Mouse (Mus musculus) spleen, postnatal 4 days (tissue): ENCODE measurements around the gene Ptms.
A peak's percentile ranks its signal among the peaks of the same experiment; 100 is the strongest.
"Not testable (repeated sequence)": the region's sequence is repeated elsewhere in the genome, so short reads cannot be mapped to it uniquely, and the experiment has no call there.

Experiments used
- DNase-seq, 2 experiments: peaks; one replicate each; pipeline ENCODE4 v3.0.0; 2022; ENCODE audit warnings: low spot score in 2 of 2

Gene Ptms

GRCm38 (mm10) chr6:124904161-124904981 lies 15.5 kb downstream of the Ptms start:
- DNase-seq, result peak; percentile 47 to 71

- peak; percentile 93 to 98 for DNase-seq
Observed at GRCm38 (mm10) chr6:124903580-124904151, 16.2 kb downstream of the Ptms start.

- no peak for DNase-seq
Observed at GRCm38 (mm10) chr6:124901851-124902250, 18.1 kb downstream of the Ptms start.

- DNase-seq, result no peak
Observed at GRCm38 (mm10) chr6:124900801-124901480, 19.0 kb downstream of the Ptms start.

GRCm38 (mm10) chr6:124900056-124900800 lies 19.7 kb downstream of the Ptms start:
- no peak for DNase-seq

- DNase-seq, result no peak
Observed at GRCm38 (mm10) chr6:124898359-124898758, 21.5 kb downstream of the Ptms start.

- DNase-seq, result not testable (repeated sequence)
Observed at GRCm38 (mm10) chr6:124894113-124894512, 25.8 kb downstream of the Ptms start.

GRCm38 (mm10) chr6:124890997-124891396 lies 28.9 kb downstream of the Ptms start:
- no peak for DNase-seq

- no peak for DNase-seq
Observed at GRCm38 (mm10) chr6:124888555-124889125, 31.3 kb downstream of the Ptms start.

GRCm38 (mm10) chr6:124887986-124888385 lies 31.9 kb downstream of the Ptms start, which contains the start of gene Cd4:
TSS of gene Cd4 (minus strand) at chr6:124888221.
- DNase-seq, result no peak

- DNase-seq, result no peak
Observed at GRCm38 (mm10) chr6:124885956-124886381, 33.9 kb downstream of the Ptms start.

GRCm38 (mm10) chr6:124884714-124885500 lies 35.0 kb downstream of the Ptms start:
- DNase-seq, result no peak

- DNase-seq, result no peak
Observed at GRCm38 (mm10) chr6:124883351-124883750, 36.6 kb downstream of the Ptms start.

GRCm38 (mm10) chr6:124881821-124882220 lies 38.1 kb downstream of the Ptms start:
- no peak for DNase-seq

GRCm38 (mm10) chr6:124879390-124879789 lies 40.5 kb downstream of the Ptms start:
- no peak for DNase-seq

- DNase-seq, result no peak
Observed at GRCm38 (mm10) chr6:124874348-124874747, 45.6 kb downstream of the Ptms start.

GRCm38 (mm10) chr6:124866560-124866959 lies 53.3 kb downstream of the Ptms start:
- DNase-seq, result no peak

GRCm38 (mm10) chr6:124865766-124866362 lies 54.0 kb downstream of the Ptms start:
- no peak for DNase-seq
